In the genomic region with DNA sequence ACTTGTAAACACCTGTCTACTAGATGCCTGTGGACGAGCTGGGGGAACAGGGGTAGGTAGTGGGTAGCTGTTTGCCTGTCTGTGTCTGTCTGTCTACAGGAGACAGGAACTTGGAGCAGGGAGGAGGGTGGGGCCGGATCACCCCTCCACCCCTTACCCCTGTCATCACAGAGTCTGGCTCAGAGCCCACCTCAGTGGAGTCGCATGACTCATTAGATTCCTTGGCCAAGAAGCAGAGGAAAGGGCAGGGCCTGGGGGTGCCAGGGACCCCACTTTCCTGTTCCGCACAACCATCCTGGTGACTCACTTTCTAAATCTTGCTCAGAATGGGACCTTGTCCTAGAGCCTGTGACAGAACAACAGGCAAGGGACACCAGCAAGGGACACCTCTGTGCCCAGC, we compare ENCODE assay signal across 9 mouse cellular contexts. TPM values are rescaled to one million over a fixed set of nuclear protein-coding genes. Genes with fewer than 3 reads are reported as not detected.
A peak's percentile ranks its signal among the peaks of the same experiment; 100 is the strongest.
DNase-seq lines count a peak whose midpoint lies in the region; ATAC-seq lines count a peak whose summit lies in the region.
"Had no signal": no experiment of that assay in that cellular context is flagged by ENCODE, and none has a peak within 500 bp of the region (broad histone marks: within the 10 kb centered on the region; RNA-seq: fewer than 3 reads in every experiment).

No protein-coding gene starts in this region.

- peaks cover 37% of the 10 kb centered on the region for H3K4me1 ChIP-seq in embryonic facial prominence, embryonic 13.5 days
- H3K4me1 ChIP-seq in embryonic facial prominence, embryonic 10.5 days: peaks cover 66% of the 10 kb centered on the region

- no peaks in the 10 kb centered on the region for H3K36me3 ChIP-seq in embryonic facial prominence, embryonic 13.5 days
- H3K36me3 ChIP-seq in embryonic facial prominence, embryonic 10.5 days (replicated peaks): no peaks in the 10 kb centered on the region

- H3K4me2 ChIP-seq in embryonic facial prominence, embryonic 13.5 days: no peak overlapping the region

- no peak for ATAC-seq in embryonic facial prominence, embryonic 13.5 days (ENCODE audit: insufficient number of reproducible peaks, insufficient read depth, low FRiP score, low TSS enrichment, low read depth)

- H3K27me3 ChIP-seq in embryonic facial prominence, embryonic 13.5 days: peaks cover 34% of the 10 kb centered on the region
- H3K27me3 ChIP-seq in embryonic facial prominence, embryonic 10.5 days (replicated peaks; ENCODE audit: low read depth, poor library complexity, severe bottlenecking): peaks cover 62% of the 10 kb centered on the region

- no peak overlapping the region for H3K27ac ChIP-seq in embryonic facial prominence, embryonic 13.5 days
- no peak overlapping the region for H3K27ac ChIP-seq in embryonic facial prominence, embryonic 10.5 days (replicated peaks)

- no peaks in the 10 kb centered on the region for H3K9me3 ChIP-seq in embryonic facial prominence, embryonic 13.5 days
- H3K9me3 ChIP-seq in embryonic facial prominence, embryonic 10.5 days: no peaks in the 10 kb centered on the region

- no peak for DNase-seq in embryonic facial prominence, embryonic 10.5 days (ENCODE audit: low spot score)
- peak; percentile 40 for DNase-seq in fibroblast of lung, adult 2 months (ENCODE audit: low read depth)
- peak; percentile 72 for DNase-seq in kidney, adult 11 months
- peak; percentile 66 for DNase-seq in lung, postnatal 14 days
- DNase-seq in layer of hippocampus, postnatal 36 days: no peak
- DNase-seq in right cerebral cortex, postnatal 14 days: no peak
- no peak for DNase-seq in spleen, postnatal 14 days (ENCODE audit: low spot score in 2 of 2)
- DNase-seq: midbrain, embryonic 14.5 days had no signal

- H3K4me3 ChIP-seq in embryonic facial prominence, embryonic 13.5 days: no peak overlapping the region
- H3K4me3 ChIP-seq in embryonic facial prominence, embryonic 10.5 days: no peak overlapping the region

- 49% methylated on average over 4 of the region's 4 CpGs for WGBS in embryonic facial prominence, embryonic 13.5 days
- WGBS in embryonic facial prominence, embryonic 10.5 days: 78% methylated on average over 4 of the region's 4 CpGs

- H3K9ac ChIP-seq in embryonic facial prominence, embryonic 13.5 days: 0 out of 2 replicates have a peak overlapping the region, but pooled peaks have one; percentile 11

RNA-seq across cellular contexts. Expression of a gene that starts 2.2 kb away (rescaled TPM):
- 13.8 and 14.2 TPM in 2 replicates for polyA plus RNA-seq in embryonic facial prominence, embryonic 13.5 days (2015; fragmentation: Nextera tagmentation; extraction: Ambion mirVana)
- 10.7 and 12.3 TPM in 2 replicates for polyA plus RNA-seq in embryonic facial prominence, embryonic 10.5 days (2016; fragmentation: Nextera tagmentation; extraction: Ambion mirVana)
- total RNA-seq in layer of hippocampus, postnatal 36 days (2021): 1 to 10 TPM; 6.2 to 9.9 TPM

RNA-seq across cellular contexts. Expression of a gene that starts 37.9 kb away (rescaled TPM):
- 0.21 TPM in 2 replicates for polyA plus RNA-seq in embryonic facial prominence, embryonic 13.5 days (2015; fragmentation: Nextera tagmentation; extraction: Ambion mirVana)
- 0.21 and 0.41 TPM in 2 replicates for polyA plus RNA-seq in embryonic facial prominence, embryonic 10.5 days (2016; fragmentation: Nextera tagmentation; extraction: Ambion mirVana)
- 1 to 10 TPM; 2.7 to 3.1 TPM for total RNA-seq in layer of hippocampus, postnatal 36 days (2021)

RNA-seq across cellular contexts. Expression of a gene that starts 45.1 kb away (rescaled TPM):
- not detected in 2 replicates for polyA plus RNA-seq in embryonic facial prominence, embryonic 13.5 days (2015; fragmentation: Nextera tagmentation; extraction: Ambion mirVana)
- not detected in 2 replicates for polyA plus RNA-seq in embryonic facial prominence, embryonic 10.5 days (2016; fragmentation: Nextera tagmentation; extraction: Ambion mirVana)
- not detected for total RNA-seq in layer of hippocampus, postnatal 36 days (2021)
- polyA plus RNA-seq: midbrain, embryonic 14.5 days had no signal

Comparison
In these comparisons a context has a peak if more than half of its experiments do, and no peak if none do; other contexts are left out.
1. DNase-seq: peak in fibroblast of lung, adult 2 months (single experiment), kidney, adult 11 months (single experiment) and lung, postnatal 14 days (single experiment); none in embryonic facial prominence, embryonic 10.5 days (single experiment), layer of hippocampus, postnatal 36 days (0 of 2), right cerebral cortex, postnatal 14 days (single experiment) and spleen, postnatal 14 days (0 of 2).